Mouse (Mus musculus): ENCODE measurements around the gene Fam243.

Fam243 gene

DNA sequence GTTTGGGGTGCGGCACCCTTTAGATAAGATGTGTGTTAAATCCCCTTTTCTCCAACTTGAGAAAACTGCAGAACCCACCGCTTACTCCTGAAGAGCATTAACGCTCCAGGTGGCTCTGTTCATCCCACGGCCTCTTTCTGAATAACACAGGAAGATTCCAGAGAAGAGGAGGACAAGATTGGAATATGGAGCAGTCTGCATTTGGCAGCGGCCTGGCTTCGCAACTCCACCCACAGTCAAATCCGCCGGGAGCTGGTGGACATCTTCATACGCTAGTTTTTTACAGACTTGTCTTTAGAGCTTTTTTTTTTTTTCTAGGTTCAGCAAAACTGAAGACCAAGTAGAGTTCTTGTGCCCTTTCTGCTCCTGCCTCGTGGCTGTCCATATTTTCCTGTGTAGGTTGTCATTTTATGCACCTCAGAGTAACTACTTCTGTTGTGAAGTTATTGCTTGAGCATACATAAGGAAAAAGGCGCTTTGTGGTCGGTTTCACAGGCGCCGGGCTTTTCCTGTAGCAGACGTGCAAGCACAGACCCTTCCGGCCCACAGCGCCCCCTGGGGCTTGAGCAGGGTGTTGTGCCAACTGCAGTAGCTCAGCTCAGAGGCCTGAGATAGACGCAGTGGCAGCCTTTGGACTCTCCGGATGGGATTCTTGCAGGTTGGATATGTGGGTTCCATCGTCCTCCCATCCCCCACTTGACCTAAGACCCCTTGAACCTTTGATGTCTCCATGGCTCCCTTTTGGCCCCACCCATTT lies 1.7 kb downstream of the Fam243 start:
- DNase-seq = peak; percentile 66

DNA sequence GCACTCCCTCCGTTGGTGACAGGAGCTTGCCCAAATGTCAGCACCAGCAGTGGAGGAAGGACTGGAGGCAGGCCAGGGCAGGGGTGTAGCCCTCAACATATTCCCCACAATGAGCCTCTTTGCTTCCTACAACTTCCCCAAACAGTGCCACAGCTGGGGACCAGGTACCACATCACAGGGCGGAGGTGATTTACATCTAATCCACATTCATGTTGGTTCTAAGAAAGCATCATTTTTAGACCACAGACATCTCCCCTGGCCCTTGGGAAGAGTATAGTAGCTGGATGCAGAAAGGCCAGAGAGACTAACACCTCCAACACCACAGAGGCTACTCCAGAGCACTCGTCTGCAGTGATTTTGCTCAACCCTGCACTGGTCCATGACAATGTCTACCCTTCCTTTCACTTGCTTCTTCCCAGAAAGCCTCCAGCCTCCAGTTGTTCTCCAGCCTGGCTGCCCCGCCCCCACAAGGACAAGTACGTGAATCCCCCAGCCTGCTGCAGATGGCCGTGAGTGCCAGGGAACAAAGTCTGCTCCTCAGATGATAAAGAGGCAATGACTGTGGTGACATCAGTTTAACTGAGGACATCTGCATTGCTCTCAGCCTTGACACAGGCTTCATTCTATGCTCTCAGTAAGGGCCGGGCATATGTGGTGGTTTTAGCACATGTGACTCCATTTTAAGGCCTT lies 5.0 kb downstream of the Fam243 start:
- DNase-seq = no peak

- peak; percentile 37 for DNase-seq
Measured at GRCm38 (mm10) chr16:92313953-92314741, 7.1 kb downstream of the Fam243 start.

GRCm38 (mm10) chr16:92309126-92309525 lies 12.1 kb downstream of the Fam243 start:
- no peak for DNase-seq

GRCm38 (mm10) chr16:92307947-92308346 lies 13.3 kb downstream of the Fam243 start:
- no peak for DNase-seq

- DNase-seq = no peak
Measured at GRCm38 (mm10) chr16:92305519-92305918, 15.7 kb downstream of the Fam243 start.

- no peak for DNase-seq
Measured at GRCm38 (mm10) chr16:92302506-92302905, 18.7 kb downstream of the Fam243 start.

DNA sequence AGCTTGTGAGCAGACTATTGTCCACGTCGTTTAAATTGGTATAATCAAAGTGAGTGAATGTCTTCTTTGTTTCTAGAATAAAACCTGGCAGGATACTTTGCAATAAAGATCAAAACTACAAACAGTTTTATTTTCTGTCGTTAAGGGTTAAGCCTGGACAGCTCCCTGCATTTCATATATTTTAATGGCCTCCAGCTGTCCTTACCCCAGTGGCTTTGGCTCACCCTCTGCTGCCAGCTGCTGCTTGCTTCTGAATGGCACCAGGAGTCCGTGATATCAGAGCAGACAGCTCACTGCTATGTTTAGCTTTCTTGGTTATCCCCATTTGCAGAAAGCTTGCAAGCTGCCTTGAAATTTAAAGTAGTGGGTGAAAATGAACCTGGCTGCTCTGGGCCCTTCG lies 19.3 kb downstream of the Fam243 start:
- no peak for DNase-seq

DNA sequence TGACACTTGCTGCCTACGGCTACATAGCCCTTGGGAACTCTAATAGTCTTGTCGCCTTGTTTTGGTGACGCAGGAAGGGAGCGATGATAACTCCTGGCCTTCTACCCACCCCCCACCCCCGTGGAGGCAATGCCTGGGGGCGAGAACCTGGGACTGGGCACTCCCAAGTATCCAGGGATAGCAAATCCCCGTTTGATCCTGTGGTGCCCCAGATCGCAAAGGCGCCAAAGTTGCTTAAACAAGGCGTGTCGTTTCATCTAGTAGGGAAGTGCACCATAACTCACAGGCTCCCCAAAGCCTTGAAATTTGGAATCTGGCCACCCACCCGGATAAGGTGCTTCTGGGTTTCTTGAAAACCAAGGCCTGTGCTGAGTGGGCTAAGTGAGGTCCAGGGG lies 19.8 kb downstream of the Fam243 start:
- DNase-seq = peak; percentile 35

- DNase-seq = peak; percentile 99
Measured at GRCm38 (mm10) chr16:92300649-92301411, 20.4 kb downstream of the Fam243 start, which contains the start of gene Smim11. TSS of gene Smim11 (plus strand) at chr16:92301286.

GRCm38 (mm10) chr16:92295328-92295727 lies 25.9 kb downstream of the Fam243 start:
- no peak for DNase-seq

DNA sequence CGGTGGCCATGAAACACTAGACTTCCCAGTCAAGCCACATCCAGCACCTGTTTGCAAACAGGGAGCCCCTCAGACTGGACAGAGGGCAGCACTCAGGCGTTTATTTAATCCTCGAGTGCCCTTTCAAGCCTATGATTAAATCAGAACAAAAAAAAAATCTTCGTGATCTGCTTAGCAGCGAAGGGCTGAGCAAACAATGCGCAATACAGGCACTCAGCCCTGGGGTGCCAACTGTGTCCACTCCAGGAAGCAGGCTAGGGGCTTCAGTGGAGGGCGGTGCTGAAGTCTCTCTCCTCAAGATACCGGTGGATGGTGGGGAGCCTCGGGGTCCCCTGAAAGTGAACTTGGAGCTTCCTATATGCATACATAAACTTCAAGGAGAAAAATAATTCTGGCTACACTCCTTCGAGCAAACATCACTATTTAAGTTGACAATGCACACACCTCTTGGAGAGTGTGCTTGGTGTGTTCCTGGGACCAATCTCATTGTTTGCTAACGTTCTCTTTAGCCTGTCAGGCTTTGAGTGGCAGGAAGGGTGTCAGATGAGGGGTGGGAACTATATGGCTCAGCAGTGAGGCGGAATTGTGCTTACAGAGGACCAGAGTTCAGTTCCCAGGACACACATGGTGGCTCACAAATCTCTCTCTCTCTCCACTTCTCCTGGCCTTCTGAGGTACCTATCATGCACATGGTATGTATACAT lies 26.8 kb downstream of the Fam243 start:
- peak; percentile 70 for DNase-seq

DNA sequence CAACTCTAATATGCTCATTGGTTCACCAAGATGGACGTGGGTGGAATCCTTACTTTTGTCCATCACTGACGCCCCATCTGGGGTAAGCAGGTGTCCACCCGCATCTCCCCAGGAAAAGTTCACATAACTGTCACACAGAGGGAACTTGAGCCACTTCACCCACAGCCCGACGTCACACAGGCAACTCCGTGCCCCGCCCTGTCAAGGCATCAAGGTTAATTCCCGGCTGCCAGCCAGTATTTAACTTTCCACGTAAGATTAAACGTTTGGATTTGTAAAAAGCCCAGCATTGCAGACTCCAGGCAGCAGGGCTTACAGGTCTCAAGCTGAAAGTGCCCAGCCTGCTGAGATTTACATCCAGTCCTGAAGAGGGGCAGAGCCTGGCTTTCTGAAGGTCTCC lies 29.1 kb downstream of the Fam243 start, which contains the start of gene Kcne2:
Kcne2 (plus strand) TSS at position 289 of the 400 bp plus-strand sequence.
- DNase-seq = peak; percentile 62

DNA sequence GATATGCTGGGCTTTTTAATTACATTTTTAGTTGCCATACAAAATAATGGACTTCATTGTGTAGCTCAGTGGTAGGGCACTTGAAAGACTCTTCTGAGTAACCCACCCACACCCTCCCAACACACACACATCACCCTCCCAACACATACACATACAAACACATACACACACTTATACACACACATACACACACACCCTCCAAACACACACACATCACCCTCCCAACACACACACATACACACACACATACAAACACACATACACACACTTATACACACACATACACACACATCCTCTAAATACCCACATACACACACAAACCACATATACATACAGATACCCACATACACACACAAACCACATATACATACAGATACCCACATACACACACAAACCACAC lies 31.2 kb downstream of the Fam243 start:
- no peak for DNase-seq

GRCm38 (mm10) chr16:92288778-92289177 lies 32.5 kb downstream of the Fam243 start:
- no peak for DNase-seq

DNA sequence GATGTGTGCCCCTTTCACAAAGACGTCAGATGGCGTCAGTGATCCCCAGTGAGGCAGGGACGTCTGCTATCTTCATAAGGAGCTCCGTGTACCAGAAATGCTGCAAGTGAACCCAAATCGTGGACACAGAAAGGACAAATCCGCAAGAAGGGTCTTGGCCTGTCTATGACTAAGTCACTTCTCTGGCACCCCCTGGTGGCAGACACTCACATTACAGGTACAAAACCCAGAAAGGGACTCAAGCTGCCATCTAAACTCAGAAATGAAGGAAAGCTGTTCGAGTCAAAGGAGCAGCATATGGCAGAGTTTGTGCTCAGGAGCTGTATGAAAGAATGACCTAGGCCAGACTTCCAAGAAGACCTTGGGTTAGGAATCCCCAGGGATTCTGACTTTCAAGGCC lies 34.6 kb downstream of the Fam243 start:
- DNase-seq = peak; percentile 91

DNA sequence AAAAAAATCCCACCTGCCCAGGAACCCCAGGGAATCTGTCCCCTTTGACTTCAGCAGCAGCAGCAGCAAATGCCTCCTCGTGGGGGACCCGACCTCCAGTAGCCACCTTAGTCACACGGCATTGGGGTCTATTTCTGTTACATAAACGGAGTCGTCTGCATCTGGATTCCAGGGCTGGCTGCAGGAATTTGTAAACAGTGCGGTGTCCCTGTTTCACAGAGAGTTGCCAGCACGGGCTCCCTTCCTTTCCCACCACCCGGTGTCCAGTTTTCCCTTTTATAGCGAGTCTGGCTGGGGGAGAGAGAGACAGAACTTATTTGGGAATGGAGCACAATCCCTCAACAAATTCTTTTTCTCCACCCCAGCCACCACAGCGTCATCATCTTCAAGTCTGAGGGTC lies 36.2 kb downstream of the Fam243 start:
- no peak for DNase-seq

DNA sequence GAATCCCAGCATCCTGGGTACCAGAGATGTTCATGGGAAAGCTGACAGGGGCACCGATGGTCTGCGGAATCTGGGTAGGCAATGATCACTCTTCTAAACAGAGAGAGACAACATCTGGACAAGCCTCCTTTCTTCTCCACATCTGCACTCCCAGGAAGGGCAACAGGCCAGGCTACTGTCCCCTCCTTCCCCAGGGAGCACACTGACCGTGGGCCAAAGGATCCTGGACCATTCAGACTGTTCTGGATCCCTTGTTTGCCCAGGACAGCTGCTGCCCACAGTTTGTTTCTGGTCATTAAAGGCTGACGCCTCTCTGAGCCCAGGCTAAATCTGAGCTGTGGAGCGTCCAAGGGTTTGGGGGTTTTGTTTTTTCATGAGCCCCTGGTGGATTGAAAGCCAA lies 38.6 kb downstream of the Fam243 start:
- no peak for DNase-seq

- peak; percentile 67 for DNase-seq
Measured at GRCm38 (mm10) chr16:92275526-92275925, 45.7 kb downstream of the Fam243 start.

- DNase-seq = no peak
Measured at GRCm38 (mm10) chr16:92274516-92274915, 46.7 kb downstream of the Fam243 start.
